Mouse (Mus musculus) C2C12 (cell line): Measurements from ENCODE around the gene Gal3st2b. TPM values are rescaled to one million over a fixed set of nuclear protein-coding genes. Genes with fewer than 3 reads are reported as not detected.
"Not testable (repeated sequence)": the region's sequence is repeated elsewhere in the genome, so short reads cannot be mapped to it uniquely, and the experiment has no call there.

Experiments used
- H3K27me3 ChIP-seq: one replicate; pipeline ENCODE4 v1.6.1; 2011; ENCODE audit not compliant: control insufficient read depth, insufficient read depth, insufficient read length
- H3K36me3 ChIP-seq: one replicate; pipeline ENCODE4 v1.6.1; 2011; ENCODE audit not compliant: control insufficient read depth, insufficient read depth
- H3K4me3 ChIP-seq: one replicate; pipeline ENCODE4 v1.5.1; 2011; ENCODE audit warnings: mild to moderate bottlenecking, control low read depth; ENCODE audit not compliant: poor library complexity, insufficient read depth, severe bottlenecking
- H3K79me2 ChIP-seq: one replicate; pipeline ENCODE4 v1.6.1; 2011; ENCODE audit not compliant: control insufficient read depth, insufficient read depth
- H3K79me3 ChIP-seq: one replicate; pipeline ENCODE4 v1.6.1; 2011; ENCODE audit warnings: low read depth, control low read depth
- H3ac ChIP-seq: one replicate; pipeline ENCODE3; 2011; ENCODE audit warnings: low read depth; ENCODE audit not compliant: control insufficient read depth, insufficient read length
- CEBPB ChIP-seq: IDR thresholded peaks from one replicate; pipeline ENCODE4 v1.6.1; 2011; ENCODE audit warnings: low read depth, mild to moderate bottlenecking, control low read depth, moderate library complexity
- CTCF ChIP-seq: IDR thresholded peaks from one replicate; pipeline ENCODE4 v1.5.1; 2011; ENCODE audit not compliant: control insufficient read depth, insufficient read depth, insufficient read length
- FOSL1 ChIP-seq: IDR thresholded peaks from one replicate; pipeline ENCODE4 v1.8.0; 2011; ENCODE audit warnings: mild to moderate bottlenecking, low read length; ENCODE audit not compliant: poor library complexity, insufficient read depth, severe bottlenecking
- MAX ChIP-seq: IDR thresholded peaks from one replicate; pipeline ENCODE4 v1.6.1; 2011; ENCODE audit warnings: mild to moderate bottlenecking, control low read depth
- MYOD1 ChIP-seq: IDR thresholded peaks from one replicate; pipeline ENCODE4 v1.6.1; 2011; ENCODE audit warnings: low read depth; ENCODE audit not compliant: control insufficient read depth, insufficient read length
- MYOG ChIP-seq: IDR thresholded peaks from one replicate; pipeline ENCODE4 v1.6.1; 2011; ENCODE audit not compliant: control insufficient read depth, insufficient read length; ENCODE audit errors: extremely low read depth
- USF1 ChIP-seq: IDR thresholded peaks from one replicate; pipeline ENCODE4 v1.6.1; 2011; ENCODE audit warnings: low read depth, mild to moderate bottlenecking, control low read depth, moderate library complexity
- polyA plus RNA-seq: library from polyadenylated mRNA; unstranded; fragments of >200 nt; fragmentation: generic; extraction: Trizol; gene quantifications from one replicate; pipeline ENCODE4 v1.2.1, GENCODE M21; 2012; ENCODE audit warnings: missing spikeins

Gal3st2b gene
- polyA plus RNA-seq, 1 experiment: not detected

DNA sequence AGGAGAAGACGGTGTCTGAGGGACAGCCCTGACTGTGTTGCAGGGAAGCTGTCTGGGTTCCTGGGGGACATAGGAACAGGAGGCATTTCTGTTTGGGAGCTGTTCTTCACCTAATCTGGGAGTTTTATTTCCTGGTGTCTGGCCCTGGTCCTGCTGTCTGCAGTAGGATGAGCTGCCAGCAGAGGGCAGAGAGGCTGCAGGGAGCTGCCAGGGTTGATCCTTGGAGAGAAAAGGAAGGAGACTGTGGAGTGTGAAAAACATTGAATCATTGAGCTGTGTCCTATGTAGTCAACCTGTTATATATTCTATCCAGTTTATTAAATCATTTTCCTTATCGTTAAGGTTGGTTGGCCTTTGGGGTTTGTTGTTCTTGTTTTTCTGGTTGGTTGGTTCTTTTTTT, 62.8 kb downstream of the Gal3st2b start:
- not testable (repeated sequence) for H3K4me3 ChIP-seq, H3K36me3 ChIP-seq, H3ac ChIP-seq, H3K79me2 ChIP-seq, H3K79me3 ChIP-seq, H3K27me3 ChIP-seq

DNA sequence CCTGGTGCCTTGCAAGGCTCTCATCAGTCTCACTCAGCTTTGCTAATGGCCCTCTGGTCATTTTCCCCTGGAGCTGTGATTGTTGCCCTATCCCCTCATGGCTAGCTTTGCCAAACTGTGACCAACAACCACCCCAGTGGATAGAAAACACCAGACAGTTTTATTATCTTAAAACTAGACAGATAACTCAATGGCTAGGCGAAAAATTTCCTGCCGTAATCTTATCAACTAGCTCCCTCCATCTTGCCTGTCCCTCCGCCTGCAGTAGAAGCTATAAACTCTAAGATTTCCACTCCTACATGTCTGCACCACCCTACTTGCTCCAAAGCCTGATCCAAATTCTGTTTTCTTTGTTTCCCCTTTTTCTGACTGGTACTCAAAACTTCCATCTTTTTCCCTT, 68.1 kb downstream of the Gal3st2b start:
- no peaks in the 10 kb centered on the region for H3K36me3 ChIP-seq
- H3K27me3 ChIP-seq: no peaks in the 10 kb centered on the region
- H3ac ChIP-seq: no peak overlapping the region
- H3K79me3 ChIP-seq: no peaks in the 10 kb centered on the region
- H3K4me3 ChIP-seq: no peak overlapping the region
- no peak for TF ChIP-seq CTCF
- TF ChIP-seq MYOG: no peak
- TF ChIP-seq CEBPB: no peak
- TF ChIP-seq MYOD1: no peak
- TF ChIP-seq MAX: no peak
- TF ChIP-seq USF1: no peak
- H3K79me2 ChIP-seq: no peaks in the 10 kb centered on the region

DNA sequence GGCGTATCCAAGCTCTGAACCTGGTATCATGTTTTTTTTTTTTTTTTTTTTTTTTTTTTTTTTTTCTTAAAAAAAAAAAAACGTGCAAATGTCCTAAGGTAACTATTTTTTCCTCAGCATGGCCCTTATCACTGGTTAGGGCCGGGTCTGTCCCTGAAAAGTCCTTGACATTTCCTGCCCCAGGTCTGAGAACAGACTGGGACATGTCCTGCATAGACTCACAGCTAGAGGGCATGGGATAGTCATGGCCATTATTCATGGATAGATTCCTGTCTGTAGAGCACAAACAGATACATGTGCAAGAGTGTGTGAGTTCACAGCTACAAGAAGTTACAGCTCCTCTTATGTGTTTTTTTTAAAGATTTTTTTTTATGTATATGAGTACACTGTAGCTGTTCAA, 70.7 kb downstream of the Gal3st2b start:
- no peaks in the 10 kb centered on the region for H3K27me3 ChIP-seq

DNA sequence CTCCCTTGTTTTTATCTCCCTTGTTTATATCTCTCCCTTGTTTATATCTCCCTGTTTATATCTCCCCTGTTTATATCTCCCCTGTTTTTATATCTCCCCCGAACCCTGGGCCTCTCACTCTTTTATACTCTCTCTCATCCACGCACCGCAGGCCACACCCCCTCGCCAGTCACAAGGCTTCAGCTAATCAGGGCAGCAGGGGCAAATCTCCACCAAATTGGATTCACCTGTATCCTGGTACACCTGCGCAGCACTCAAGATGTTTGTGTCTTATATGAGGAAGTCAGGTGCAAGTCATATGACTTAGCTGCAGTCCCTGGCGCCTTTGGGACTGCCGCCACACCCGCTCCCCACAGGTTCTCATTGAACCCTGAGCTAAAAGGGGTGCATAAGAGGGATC, 72.1 kb downstream of the Gal3st2b start, which contains the start of gene Gal3st2c:
TSS of gene Gal3st2c (plus strand) at position 301 of the 400 bp plus-strand sequence.
- H3K79me3 ChIP-seq: not testable (repeated sequence)

More for the DNA sequence above, 70.7 kb downstream of the Gal3st2b start:
- no peak for TF ChIP-seq CTCF
- no peak for TF ChIP-seq MAX
- no peak for TF ChIP-seq CEBPB
- TF ChIP-seq MYOG: no peak
- TF ChIP-seq MYOD1: no peak
- TF ChIP-seq USF1: no peak
- no peak for TF ChIP-seq FOSL1
- Histone ChIP-seq H3K4me3 (no peak overlapping the region), H3ac (no peak overlapping the region), H3K79me2 (no peaks in the 10 kb centered on the region), H3K36me3 (no peaks in the 10 kb centered on the region), H3K79me3 (no peaks in the 10 kb centered on the region)

DNA sequence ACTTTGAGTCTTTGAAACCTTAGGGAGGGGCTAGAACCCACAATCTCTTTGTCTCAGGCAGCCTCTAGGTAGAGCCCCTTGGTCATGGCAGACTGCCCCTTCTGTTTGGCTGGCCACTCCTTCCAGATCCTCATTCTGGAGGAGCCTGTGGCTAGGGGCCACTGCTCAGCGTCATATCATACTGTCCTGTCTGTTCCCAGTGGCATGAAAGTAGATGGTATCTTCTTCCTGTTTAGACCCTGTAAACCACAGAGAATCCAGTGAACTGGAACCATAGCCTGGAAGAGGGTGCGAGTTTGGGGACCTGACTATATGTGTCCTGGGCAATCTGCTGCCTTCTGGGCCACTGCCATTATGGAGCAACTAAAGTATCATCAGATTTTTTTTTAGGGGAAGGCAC, 73.0 kb downstream of the Gal3st2b start:
- H3K27me3 ChIP-seq, H3K36me3 ChIP-seq, H3K79me2 ChIP-seq, H3ac ChIP-seq, H3K4me3 ChIP-seq, H3K79me3 ChIP-seq: not testable (repeated sequence)

More for the DNA sequence above, 72.1 kb downstream of the Gal3st2b start, which contains the start of gene Gal3st2c:
- not testable (repeated sequence) for H3K4me3 ChIP-seq, H3K36me3 ChIP-seq, H3ac ChIP-seq, H3K79me2 ChIP-seq, H3K27me3 ChIP-seq

DNA sequence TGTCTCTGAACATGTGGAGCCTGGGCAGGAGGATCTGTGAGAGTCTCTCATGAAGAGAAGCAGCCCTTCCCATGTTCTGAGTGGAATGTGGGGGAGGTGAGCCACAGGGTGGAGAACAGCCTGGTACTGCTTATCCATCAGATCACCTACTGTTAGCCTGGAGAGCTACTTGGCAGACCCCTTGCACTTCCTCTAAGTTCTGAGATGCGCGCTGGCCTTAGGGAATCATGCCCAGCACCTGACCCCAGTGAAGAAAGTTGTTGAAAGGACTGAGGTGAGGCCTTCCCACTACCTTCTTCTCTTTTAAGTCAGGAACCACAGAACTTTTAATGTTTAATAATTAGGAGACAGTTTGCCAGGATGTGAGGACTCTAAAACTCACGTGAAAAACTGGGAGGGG, 73.4 kb downstream of the Gal3st2b start:
- H3K27me3 ChIP-seq, H3K36me3 ChIP-seq, H3K4me3 ChIP-seq, H3K79me2 ChIP-seq, H3ac ChIP-seq, H3K79me3 ChIP-seq: not testable (repeated sequence)

Other genes starting within 250 kb of the Gal3st2b start
- gene Bok, start 232.7 kb upstream of the Gal3st2b start, polyA plus RNA-seq: 219 TPM
- gene Atg4b, start 166.8 kb upstream of the Gal3st2b start, polyA plus RNA-seq: 43.4 TPM
- gene Thap4, start 163.4 kb upstream of the Gal3st2b start, polyA plus RNA-seq: 65.2 TPM
- gene Dtymk, start 116.4 kb upstream of the Gal3st2b start, polyA plus RNA-seq: 255 TPM
- 6.1 TPM for gene Ing5, start 114.3 kb upstream of the Gal3st2b start, polyA plus RNA-seq
- gene D2hgdh, start 93.4 kb upstream of the Gal3st2b start, polyA plus RNA-seq: 6.6 TPM
- gene Gal3st2, start 57.0 kb upstream of the Gal3st2b start, polyA plus RNA-seq: not detected
- not detected for gene Gal3st2c, start 72.2 kb downstream of the Gal3st2b start, polyA plus RNA-seq
- gene Neu4, start 102.1 kb downstream of the Gal3st2b start, polyA plus RNA-seq: not detected
- gene Pdcd1, start 134.2 kb downstream of the Gal3st2b start, polyA plus RNA-seq: not detected